In the genomic region with DNA sequence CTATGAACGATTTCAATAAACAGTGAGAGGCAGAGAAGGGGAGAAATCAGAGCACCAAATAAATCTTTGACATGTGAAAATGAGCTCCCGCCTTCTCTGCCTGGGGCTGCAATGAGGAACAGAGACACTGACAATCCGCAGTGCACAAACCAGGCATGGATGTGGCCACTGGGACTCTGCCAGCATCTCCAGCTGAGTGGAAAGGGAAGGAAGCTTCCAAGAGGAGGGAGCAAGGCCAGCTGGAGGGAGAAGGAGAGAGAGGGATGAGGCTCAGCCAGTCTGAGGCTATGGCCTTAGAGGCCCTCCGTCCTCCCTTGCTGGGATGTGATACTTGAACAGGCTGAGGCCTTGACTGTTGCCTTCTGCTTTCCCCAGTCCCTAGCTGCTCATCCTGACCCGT, we compare ENCODE assay signal across 8 mouse cellular contexts.
DNase-seq lines count a peak whose midpoint lies in the region.

No protein-coding gene starts in this region.

- intact Hi-C loops in heart, postnatal 36 days (cut with DNase I), result no loop called here

- DNase-seq in adrenal gland, postnatal 14 days, result peak; percentile 47
- no peak for DNase-seq in adrenal gland, postnatal 36 days
- peak; percentile 59 for DNase-seq in ovary, postnatal 14 days (ENCODE audit: low spot score)
- no peak for DNase-seq in ovary, postnatal 10 days (ENCODE audit: low spot score)
- peak; percentile 69 to 72 for DNase-seq in heart, postnatal 36 days
- peak; percentile 62 for DNase-seq in lung, postnatal 25 days (ENCODE audit: low spot score)
- DNase-seq in c-Kit-positive CD71-positive TER-119-positive erythroid progenitor cells, embryonic 14.5 days (ENCODE audit: low spot score), result no peak
- no peak for DNase-seq in liver

Comparison
In these comparisons a context has a peak if more than half of its experiments do, and no peak if none do; other contexts are left out.
1. DNase-seq: peak in adrenal gland, postnatal 14 days (single experiment), ovary, postnatal 14 days (single experiment), heart, postnatal 36 days (2 of 2) and lung, postnatal 25 days (single experiment); none in adrenal gland, postnatal 36 days (0 of 2), ovary, postnatal 10 days (single experiment), c-Kit-positive CD71-positive TER-119-positive erythroid progenitor cells, embryonic 14.5 days (single experiment) and liver (single experiment).